Mouse (Mus musculus) stomach, postnatal 0 days (tissue): ENCODE data around the gene Chn2.

Experiments used
- CTCF ChIP-seq: IDR thresholded peaks from 2 replicates; pipeline ENCODE4 v1.5.1; 2016; ENCODE audit warnings: antibody characterized with exemption, low read depth, mild to moderate bottlenecking, moderate library complexity
- EP300 ChIP-seq: optimal IDR thresholded peaks from 2 replicates; pipeline ENCODE3; 2016; ENCODE audit warnings: antibody characterized with exemption

GRCm38 (mm10) chr6:54111416-54111984, 72.1 kb downstream of the Chn2 start:
- TF ChIP-seq CTCF (no peak), EP300 (no peak)
